Mouse (Mus musculus): ENCODE results near the gene Cherp.

DNA sequence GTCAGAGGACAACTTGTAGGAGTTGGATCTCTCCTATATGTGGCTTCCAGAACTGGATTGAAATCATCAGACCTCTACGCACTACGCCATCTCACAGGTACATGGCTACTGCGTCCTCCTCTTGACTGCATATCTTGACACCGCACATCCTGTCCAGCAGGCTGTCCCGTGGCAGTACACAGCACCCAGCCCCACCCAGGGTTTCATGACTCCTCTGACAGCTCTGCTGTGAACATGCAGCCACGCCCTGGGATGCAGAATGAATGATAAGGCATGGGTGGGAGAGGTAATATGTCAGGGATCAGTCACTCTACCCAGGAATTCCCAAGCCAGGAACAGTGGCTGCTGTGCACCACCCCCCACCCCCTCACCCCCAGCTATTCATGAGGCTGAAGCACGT lies 61.2 kb downstream of the Cherp start:
- no peak for TF ChIP-seq CTCF (IDR thresholded peaks at IDR 0.05; ENCODE audit: control insufficient read depth, insufficient read depth, insufficient read length)
- TF ChIP-seq MYOD1 (IDR thresholded peaks at IDR 0.05; ENCODE audit: control insufficient read depth, insufficient read length, low read depth), result no peak
- TF ChIP-seq MYOG (IDR thresholded peaks at IDR 0.05; ENCODE audit: control insufficient read depth, extremely low read depth, insufficient read length), result no peak
